Mouse (Mus musculus) lung, adult 2 months (tissue): ENCODE measurements at regions not wholly inside any gene's neighbourhood (a gene's known extent, or its start where the extent isn't known, plus 50 kb on each side); places are given as distances from the start of the nearest gene placed in this dataset.
A peak's percentile ranks its signal among the peaks of the same experiment; 100 is the strongest.
"Not testable (repeated sequence)": the region's sequence is repeated elsewhere in the genome, so short reads cannot be mapped to it uniquely, and the experiment has no call there.

Experiments
- DNase-seq: peaks from one replicate; pipeline ENCODE4 v3.0.0; 2022
- H3K4me1 ChIP-seq: fragments of 200-500 bp; 2 replicates; pipeline ENCODE4 v1.6.1; 2011; ENCODE audit warnings: low read length; ENCODE audit not compliant: control insufficient read depth, insufficient read depth
- H3K4me3 ChIP-seq: fragments of 200-500 bp; replicated peaks from 2 replicates; pipeline ENCODE3; 2011; ENCODE audit warnings: low read depth, mild to moderate bottlenecking, control low read depth, low read length; ENCODE audit errors: extremely low read depth
- CTCF ChIP-seq: fragments of 200-500 bp; IDR thresholded peaks from 2 replicates; pipeline ENCODE4 v1.5.1; 2011; ENCODE audit warnings: mild to moderate bottlenecking, low read length, control low read depth; ENCODE audit not compliant: insufficient read depth
- POLR2A ChIP-seq: fragments of 200-500 bp; IDR thresholded peaks from 2 replicates; pipeline ENCODE4 v1.6.1; 2011; ENCODE audit warnings: low read depth, mild to moderate bottlenecking, control low read depth, low read length, borderline replicate concordance; ENCODE audit errors: extremely low read depth
- WGBS: fragments of 180-500 bp; shearing (Covaris S2); methylation state at CpG from one replicate; pipeline ENCODE4 v1.1.7; 2018; 5-methylcytosine and 5-hydroxymethylcytosine counted together

DNA sequence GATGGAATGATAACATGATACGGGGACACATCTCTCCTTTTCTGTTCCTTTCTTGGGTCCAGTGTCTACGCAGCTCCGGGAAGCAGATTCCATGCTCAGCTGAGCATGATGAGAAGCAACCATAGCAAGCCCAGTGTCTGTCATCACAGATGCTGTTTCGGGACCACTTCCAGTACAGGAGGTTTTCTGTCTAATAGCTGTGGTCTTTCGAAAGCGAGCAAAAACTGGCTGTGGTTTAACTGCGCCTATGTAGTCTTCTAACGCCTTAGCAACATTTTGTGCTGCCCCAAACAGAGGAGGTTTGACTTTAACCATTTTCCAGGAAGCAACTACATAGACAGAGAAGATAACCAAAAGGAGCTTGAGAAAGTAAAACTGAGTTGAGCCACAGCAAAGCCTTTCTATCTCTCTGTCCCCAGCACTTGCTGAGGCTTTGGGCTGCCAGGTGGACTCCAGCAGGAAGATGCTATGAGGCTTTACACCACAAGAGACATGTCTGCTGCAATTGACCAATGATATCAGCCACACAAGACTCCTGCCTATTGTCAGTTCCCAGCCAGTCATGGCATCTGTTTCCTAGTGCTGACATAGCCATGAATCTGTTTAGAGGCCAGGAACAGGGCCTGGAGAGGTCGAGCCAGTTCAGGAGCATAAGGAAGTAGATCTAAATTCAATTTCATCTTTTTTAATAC is 95.1 kb downstream of the Stard3nl start:
- WGBS = 79% methylated on average over 9 of the region's 9 CpGs
- not testable (repeated sequence) for H3K4me1 ChIP-seq, DNase-seq, H3K4me3 ChIP-seq

DNA sequence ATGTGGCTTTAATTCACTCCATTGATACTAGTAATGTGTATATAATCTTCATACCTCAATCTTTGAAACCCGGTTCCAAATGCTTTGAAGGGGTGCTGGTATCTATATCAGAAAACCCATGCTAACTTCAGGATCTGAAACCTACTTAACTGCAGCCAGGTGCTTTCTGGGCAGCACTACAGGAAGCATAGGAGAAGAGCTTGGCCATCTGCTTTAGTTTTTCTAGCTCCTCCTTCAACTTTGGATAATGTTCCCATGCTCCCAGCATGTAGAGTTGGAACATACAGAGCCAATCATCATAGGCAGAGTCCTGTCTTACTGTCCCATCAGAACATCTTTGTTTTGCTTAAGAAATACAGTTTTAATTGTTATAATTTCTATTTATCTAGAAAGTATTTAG is 99.3 kb downstream of the Stard3nl start:
- no peak for TF ChIP-seq POLR2A
- no peak for TF ChIP-seq CTCF
- Histone ChIP-seq H3K4me3 (no peak overlapping the region), H3K4me1 (no peaks in the 10 kb centered on the region)
- 58% methylated on average over 1 of the region's 1 CpGs for WGBS
- DNase-seq = no peak

- TF ChIP-seq POLR2A (no peak), CTCF (no peak)
- DNase-seq = no peak
- Histone ChIP-seq H3K4me1 (no peaks in the 10 kb centered on the region), H3K4me3 (no peak overlapping the region)
- 55% methylated on average over 2 of the region's 2 CpGs for WGBS
These were observed 102.6 kb downstream of the Stard3nl start for GRCm38 (mm10) chr13:19293041-19293440.

GRCm38 (mm10) chr13:19283161-19283560 is 112.4 kb downstream of the Stard3nl start:
- Histone ChIP-seq H3K4me1 (no peaks in the 10 kb centered on the region), H3K4me3 (no peak overlapping the region)
- TF ChIP-seq POLR2A (no peak), CTCF (no peak)
- WGBS = 68% methylated on average over 1 of the region's 1 CpGs
- DNase-seq = no peak

- 82% methylated on average over 6 of the region's 6 CpGs for WGBS
- not testable (repeated sequence) for DNase-seq, H3K4me3 ChIP-seq, H3K4me1 ChIP-seq
These were observed 122.9 kb downstream of the Stard3nl start for GRCm38 (mm10) chr13:19272548-19273295.

DNA sequence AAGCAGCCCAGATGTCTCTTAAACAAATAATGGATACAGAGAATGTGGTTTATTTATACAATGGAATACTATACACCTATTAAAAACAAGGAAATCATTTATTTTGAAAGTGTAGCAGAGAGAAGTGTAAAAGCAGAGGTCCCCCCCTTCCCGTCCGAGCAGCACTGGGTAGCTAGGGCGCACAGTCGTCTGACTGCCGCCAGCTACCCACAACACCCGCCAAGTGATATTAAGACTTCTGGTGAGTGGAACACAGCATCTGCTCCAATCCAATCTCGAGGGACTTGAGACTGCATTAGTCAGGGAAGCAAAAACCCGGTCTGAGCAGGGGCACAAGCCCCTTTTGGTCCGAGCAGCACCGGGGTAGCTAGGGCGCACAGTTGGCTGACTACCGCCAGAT is 130.6 kb downstream of the Stard3nl start:
- WGBS = 81% methylated on average over 12 of the region's 12 CpGs
- not testable (repeated sequence) for H3K4me3 ChIP-seq, H3K4me1 ChIP-seq, DNase-seq

GRCm38 (mm10) chr13:19246558-19246957 is 149.0 kb downstream of the Stard3nl start:
- H3K4me3 ChIP-seq, H3K4me1 ChIP-seq, DNase-seq: not testable (repeated sequence)
- 64% methylated on average over 6 of the region's 7 CpGs for WGBS

GRCm38 (mm10) chr13:19242580-19242979 is 153.0 kb downstream of the Stard3nl start:
- not testable (repeated sequence) for H3K4me1 ChIP-seq, DNase-seq, H3K4me3 ChIP-seq
- WGBS = 20% methylated on average over 4 of the region's 4 CpGs

GRCm38 (mm10) chr13:19236340-19236739 is 159.3 kb downstream of the Stard3nl start:
- no peak for DNase-seq
- no peak overlapping the region for H3K4me3 ChIP-seq
- H3K4me1 ChIP-seq = no peaks in the 10 kb centered on the region
- TF ChIP-seq POLR2A (no peak), CTCF (0 out of 2 replicates have a peak, but pooled peaks have one; percentile 35)

- WGBS = 65% methylated on average over 5 of the region's 5 CpGs
- no peak for TF ChIP-seq CTCF
- no peak for TF ChIP-seq POLR2A
- H3K4me3 ChIP-seq = no peak overlapping the region
- H3K4me1 ChIP-seq = no peaks in the 10 kb centered on the region
- DNase-seq = no peak
These were observed 160.8 kb downstream of the Stard3nl start for GRCm38 (mm10) chr13:19234700-19235374.

DNA sequence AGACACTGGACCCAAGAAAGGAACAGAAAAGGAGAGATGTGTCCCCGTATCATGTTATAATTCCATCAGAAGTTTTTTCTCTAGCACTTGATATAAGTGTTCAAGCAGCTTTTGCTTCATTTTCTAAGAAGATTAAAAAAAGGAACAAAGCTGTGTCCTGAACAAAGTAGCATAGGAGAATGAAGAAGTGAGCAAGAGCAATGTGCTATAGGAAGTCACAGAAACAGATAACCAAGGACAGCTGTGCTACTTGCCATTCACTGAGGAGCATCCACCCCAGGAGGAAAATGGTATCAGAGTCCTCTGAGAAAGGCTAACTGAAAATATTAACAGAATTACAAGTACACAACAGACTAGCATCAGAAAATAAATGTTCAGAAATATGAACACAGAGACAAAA is 175.6 kb downstream of the Stard3nl start:
- not testable (repeated sequence) for DNase-seq, H3K4me1 ChIP-seq, H3K4me3 ChIP-seq
- 81% methylated on average over 1 of the region's 1 CpGs for WGBS

DNA sequence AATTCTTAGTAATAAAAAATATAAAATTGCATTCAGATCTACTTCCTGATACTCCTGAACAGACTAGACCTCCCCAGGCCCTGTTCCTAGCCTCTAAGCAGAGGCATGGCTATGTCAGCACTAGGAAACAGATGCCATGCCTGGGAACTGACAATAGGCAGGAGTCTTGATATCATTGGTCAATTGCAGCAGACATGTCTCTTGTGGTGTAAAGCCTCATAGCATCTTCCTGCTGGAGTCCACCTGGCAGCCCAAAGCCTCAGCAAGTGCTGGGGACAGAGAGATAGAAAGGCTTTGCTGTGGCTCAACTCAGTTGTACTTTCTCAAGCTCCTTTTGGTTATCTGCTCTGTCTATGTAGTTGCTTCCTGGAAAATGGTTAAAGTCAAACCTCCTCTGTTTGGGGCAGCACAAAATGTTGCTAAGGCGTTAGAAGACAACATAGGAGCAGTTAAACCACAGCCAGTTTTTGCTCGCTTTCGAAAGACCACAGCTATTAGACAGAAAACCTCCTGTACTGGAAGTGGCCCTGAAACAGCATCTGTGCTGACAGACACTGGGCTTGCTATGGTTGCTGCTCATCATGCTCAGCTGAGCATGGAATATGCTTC is 176.1 kb downstream of the Stard3nl start:
- not testable (repeated sequence) for H3K4me3 ChIP-seq, DNase-seq, H3K4me1 ChIP-seq
- WGBS = 68% methylated on average over 3 of the region's 3 CpGs
